Mouse (Mus musculus): ENCODE data around the gene Shc3. TPM values are rescaled to one million over a fixed set of nuclear protein-coding genes. Genes with fewer than 3 reads are reported as not detected.

The Shc3 gene
- polyA plus RNA-seq, 1 experiment from 2014 or later, result 5.0 TPM

DNA sequence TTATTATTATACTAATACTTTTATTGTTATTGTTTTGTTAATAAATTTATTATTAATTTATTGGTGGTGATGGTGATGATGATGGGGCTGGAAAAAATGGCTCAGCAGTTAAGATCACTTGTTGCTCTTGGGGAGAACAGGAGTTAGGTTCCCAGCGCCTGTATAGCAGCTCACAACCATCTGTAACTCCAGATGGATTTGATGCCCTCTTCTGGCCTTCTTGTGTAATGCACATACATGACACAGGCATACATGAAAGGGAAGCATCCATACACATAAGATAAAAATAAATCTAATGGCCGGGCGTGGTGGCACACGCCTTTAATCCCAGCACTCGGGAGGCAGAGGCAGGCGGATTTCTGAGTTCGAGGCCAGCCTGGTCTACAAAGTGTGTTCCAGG, 40.0 kb upstream of the Shc3 start:
- Histone ChIP-seq H3K27ac (replicated peaks; ENCODE audit: low read depth, low read length) (no peak overlapping the region), H3K4me2 (ENCODE audit: low read length) (no peak overlapping the region), H3K9me3 (ENCODE audit: control insufficient read depth, low read length) (no peaks in the 10 kb centered on the region), H3K36me3 (ENCODE audit: control insufficient read depth, insufficient read depth, low read length) (no peaks in the 10 kb centered on the region), H3K9ac (replicated peaks; ENCODE audit: low read length) (no peak overlapping the region), H3K27me3 (ENCODE audit: control insufficient read depth, insufficient read depth, low read length) (no peaks in the 10 kb centered on the region), H3K4me3 (replicated peaks; ENCODE audit: low read depth, low read length) (no peak overlapping the region), H3K4me1 (ENCODE audit: control insufficient read depth, insufficient read depth, low read length) (peaks cover 7% of the 10 kb centered on the region; the same call in 1 of the 2 replicates)
- DNase-seq (no peak), ATAC-seq (ENCODE audit: low FRiP score, low TSS enrichment) (no peak)
- 98% methylated on average over 7 of the region's 7 CpGs for WGBS

DNA sequence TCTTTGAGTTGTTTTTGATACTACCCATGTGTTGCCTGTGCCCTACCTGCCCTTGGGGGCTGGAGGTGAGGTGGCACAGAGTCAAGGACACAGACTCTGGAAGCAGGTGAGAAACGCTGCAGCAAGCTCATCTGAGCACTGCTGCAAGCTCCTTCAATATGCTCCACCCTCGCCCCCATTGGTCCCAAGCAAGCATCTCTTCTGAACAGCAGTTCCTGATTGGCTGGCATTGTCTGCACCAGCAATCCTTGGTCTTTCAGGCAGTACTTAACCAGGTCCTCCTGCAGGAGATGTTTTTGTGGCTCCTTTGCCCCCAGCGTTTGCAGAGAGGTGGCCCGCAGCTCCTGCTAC, 34.6 kb upstream of the Shc3 start:
- Histone ChIP-seq H3K9ac (replicated peaks; ENCODE audit: low read length) (no peak overlapping the region), H3K4me2 (ENCODE audit: low read length) (peak overlapping the region; percentile 55), H3K36me3 (ENCODE audit: control insufficient read depth, insufficient read depth, low read length) (no peaks in the 10 kb centered on the region), H3K27me3 (ENCODE audit: control insufficient read depth, insufficient read depth, low read length) (no peaks in the 10 kb centered on the region), H3K4me3 (replicated peaks; ENCODE audit: low read depth, low read length) (peak overlapping the region; percentile 13; the same call in 1 of the 2 replicates), H3K4me1 (ENCODE audit: control insufficient read depth, insufficient read depth, low read length) (peaks cover 13% of the 10 kb centered on the region; the same call in 1 of the 2 replicates), H3K27ac (replicated peaks; ENCODE audit: low read depth, low read length) (peak overlapping the region; percentile 46; the same call in 1 of the 2 replicates), H3K9me3 (ENCODE audit: control insufficient read depth, low read length) (no peaks in the 10 kb centered on the region)
- ATAC-seq (ENCODE audit: low FRiP score, low TSS enrichment) (peak; percentile 66), DNase-seq (peak; percentile 49)
- WGBS, result 40% methylated on average over 4 of the region's 4 CpGs

DNA sequence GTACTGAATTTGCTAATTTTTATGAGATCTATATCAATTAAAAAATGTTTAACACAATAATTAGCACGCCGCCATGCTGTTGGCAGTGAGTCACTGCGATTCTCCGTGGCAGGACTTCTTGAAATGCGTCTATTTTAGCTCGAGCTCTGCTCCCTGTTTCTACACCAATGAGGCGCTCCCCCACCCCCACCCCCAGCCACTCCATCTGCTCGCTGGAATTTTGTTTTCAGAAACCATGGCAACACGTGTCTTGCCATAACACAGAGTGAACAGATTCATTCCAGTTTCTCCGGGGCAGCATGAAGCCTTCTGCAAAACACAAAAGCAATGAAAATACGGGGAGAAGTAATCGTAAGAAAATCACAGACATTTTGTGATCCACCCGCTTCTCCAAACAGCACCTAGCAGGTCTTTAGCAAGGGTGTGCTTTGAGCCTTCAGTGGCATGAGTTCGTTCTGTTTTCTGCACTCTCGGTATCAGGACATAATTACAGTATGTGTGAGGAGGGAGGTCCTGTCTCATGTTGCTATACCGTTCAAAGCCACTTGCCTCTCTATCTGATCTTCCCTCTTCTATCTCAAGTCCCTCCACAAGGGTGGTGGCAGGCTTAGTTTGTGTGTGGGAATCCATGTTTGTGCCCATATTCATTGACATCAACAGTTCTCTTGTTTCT, 34.1 kb upstream of the Shc3 start:
- H3K27me3 ChIP-seq (ENCODE audit: control insufficient read depth, insufficient read depth, low read length), result no peaks in the 10 kb centered on the region
- H3K4me3 ChIP-seq (replicated peaks; ENCODE audit: low read depth, low read length), result peak overlapping the region; percentile 13; the same call in 1 of the 2 replicates
- 14% methylated on average over 16 of the region's 16 CpGs for WGBS
- H3K4me2 ChIP-seq (ENCODE audit: low read length), result peak overlapping the region; percentile 55
- peak overlapping the region; percentile 23; the same call in 1 of the 2 replicates for H3K9ac ChIP-seq (replicated peaks; ENCODE audit: low read length)
- H3K36me3 ChIP-seq (ENCODE audit: control insufficient read depth, insufficient read depth, low read length), result no peaks in the 10 kb centered on the region
- peak overlapping the region; percentile 46 for H3K27ac ChIP-seq (replicated peaks; ENCODE audit: low read depth, low read length)
- H3K9me3 ChIP-seq (ENCODE audit: control insufficient read depth, low read length), result no peaks in the 10 kb centered on the region
- DNase-seq, result peak; percentile 84
- H3K4me1 ChIP-seq (ENCODE audit: control insufficient read depth, insufficient read depth, low read length), result peaks cover 13% of the 10 kb centered on the region; the same call in 1 of the 2 replicates
- ATAC-seq (ENCODE audit: low FRiP score, low TSS enrichment), result peak; percentile 85

DNA sequence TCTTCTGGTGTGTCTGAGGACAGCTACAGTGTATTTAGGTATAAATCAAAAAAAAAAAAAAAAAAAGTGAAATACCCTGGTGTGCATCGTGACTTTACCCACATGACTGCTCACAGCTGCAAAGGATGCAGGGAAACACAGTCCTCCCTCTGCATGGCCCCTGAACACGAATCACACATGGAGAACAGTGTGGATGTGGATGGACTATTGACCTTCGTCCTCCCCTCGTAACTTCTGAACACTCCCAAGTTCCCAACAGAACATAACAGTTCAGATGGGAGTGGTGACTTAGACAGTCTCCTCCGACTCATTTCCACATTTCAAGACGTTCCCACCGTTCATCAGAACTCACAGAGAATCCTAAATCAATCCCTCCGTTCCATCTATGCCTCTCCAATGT, 33.5 kb upstream of the Shc3 start:
- Histone ChIP-seq H3K27me3 (ENCODE audit: control insufficient read depth, insufficient read depth, low read length) (no peaks in the 10 kb centered on the region), H3K27ac (replicated peaks; ENCODE audit: low read depth, low read length) (no peak overlapping the region), H3K4me2 (ENCODE audit: low read length) (peak overlapping the region; percentile 55), H3K9ac (replicated peaks; ENCODE audit: low read length) (no peak overlapping the region), H3K4me3 (replicated peaks; ENCODE audit: low read depth, low read length) (no peak overlapping the region), H3K4me1 (ENCODE audit: control insufficient read depth, insufficient read depth, low read length) (peaks cover 13% of the 10 kb centered on the region; the same call in 1 of the 2 replicates), H3K9me3 (ENCODE audit: control insufficient read depth, low read length) (no peaks in the 10 kb centered on the region), H3K36me3 (ENCODE audit: control insufficient read depth, insufficient read depth, low read length) (no peaks in the 10 kb centered on the region)
- WGBS, result 62% methylated on average over 8 of the region's 8 CpGs
- ATAC-seq (ENCODE audit: low FRiP score, low TSS enrichment), result peak; percentile 28; the same call in 1 of the 2 replicates
- no peak for DNase-seq

DNA sequence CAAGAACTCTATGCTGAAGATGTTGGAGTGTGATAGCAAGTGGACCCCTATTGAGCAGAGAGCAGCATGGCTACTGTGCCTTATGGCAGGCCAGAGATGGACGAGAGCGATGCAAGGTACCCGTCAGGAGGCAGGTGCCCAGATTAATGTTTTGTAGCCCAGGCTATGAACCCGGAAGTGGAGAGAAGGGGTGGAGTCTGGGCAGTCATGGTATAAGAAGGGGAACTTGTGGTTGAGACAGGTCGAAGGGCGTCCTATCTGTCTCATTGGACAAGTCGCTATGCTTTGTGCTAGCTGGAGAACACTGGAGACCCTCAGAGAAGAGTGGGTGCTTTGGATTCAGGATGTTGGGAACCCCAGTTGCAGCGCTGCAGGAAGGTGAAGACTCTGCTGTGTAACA, 30.9 kb upstream of the Shc3 start:
- Histone ChIP-seq H3K9ac (replicated peaks; ENCODE audit: low read length) (no peak overlapping the region), H3K27me3 (ENCODE audit: control insufficient read depth, insufficient read depth, low read length) (no peaks in the 10 kb centered on the region), H3K4me3 (replicated peaks; ENCODE audit: low read depth, low read length) (no peak overlapping the region), H3K27ac (replicated peaks; ENCODE audit: low read depth, low read length) (no peak overlapping the region), H3K36me3 (ENCODE audit: control insufficient read depth, insufficient read depth, low read length) (no peaks in the 10 kb centered on the region), H3K9me3 (ENCODE audit: control insufficient read depth, low read length) (no peaks in the 10 kb centered on the region), H3K4me2 (ENCODE audit: low read length) (no peak overlapping the region), H3K4me1 (ENCODE audit: control insufficient read depth, insufficient read depth, low read length) (peaks cover 13% of the 10 kb centered on the region; the same call in 1 of the 2 replicates)
- ATAC-seq (ENCODE audit: low FRiP score, low TSS enrichment) (no peak), DNase-seq (no peak)
- 91% methylated on average over 8 of the region's 8 CpGs for WGBS

DNA sequence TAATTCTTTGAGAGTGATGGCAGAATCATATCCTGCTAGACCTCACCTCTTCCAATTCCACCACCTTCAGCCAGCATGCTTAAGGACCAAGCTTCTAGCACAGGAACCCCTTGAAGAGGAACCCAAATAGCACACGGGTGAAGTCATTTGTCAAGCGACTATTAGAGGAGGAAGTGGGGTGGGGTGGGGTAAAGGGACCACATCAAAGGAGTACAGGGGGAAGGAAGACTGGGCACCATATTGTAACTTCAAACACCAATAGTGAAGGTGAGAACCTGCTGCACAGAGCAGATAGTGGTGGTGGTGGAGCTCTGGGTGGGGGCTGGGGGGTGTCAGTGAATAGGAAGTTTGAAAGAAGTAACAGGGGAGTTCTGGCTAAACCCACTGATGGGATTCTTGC, 28.8 kb upstream of the Shc3 start:
- Histone ChIP-seq H3K9ac (replicated peaks; ENCODE audit: low read length) (no peak overlapping the region), H3K4me2 (ENCODE audit: low read length) (no peak overlapping the region), H3K4me3 (replicated peaks; ENCODE audit: low read depth, low read length) (no peak overlapping the region), H3K36me3 (ENCODE audit: control insufficient read depth, insufficient read depth, low read length) (no peaks in the 10 kb centered on the region), H3K9me3 (ENCODE audit: control insufficient read depth, low read length) (no peaks in the 10 kb centered on the region), H3K27me3 (ENCODE audit: control insufficient read depth, insufficient read depth, low read length) (no peaks in the 10 kb centered on the region), H3K4me1 (ENCODE audit: control insufficient read depth, insufficient read depth, low read length) (0 out of 2 replicates have a peak, but pooled peaks cover 11% of the 10 kb centered on the region), H3K27ac (replicated peaks; ENCODE audit: low read depth, low read length) (no peak overlapping the region)
- ATAC-seq (ENCODE audit: low FRiP score, low TSS enrichment), result no peak
- no peak for DNase-seq
- WGBS, result 76% methylated on average over 2 of the region's 2 CpGs

DNA sequence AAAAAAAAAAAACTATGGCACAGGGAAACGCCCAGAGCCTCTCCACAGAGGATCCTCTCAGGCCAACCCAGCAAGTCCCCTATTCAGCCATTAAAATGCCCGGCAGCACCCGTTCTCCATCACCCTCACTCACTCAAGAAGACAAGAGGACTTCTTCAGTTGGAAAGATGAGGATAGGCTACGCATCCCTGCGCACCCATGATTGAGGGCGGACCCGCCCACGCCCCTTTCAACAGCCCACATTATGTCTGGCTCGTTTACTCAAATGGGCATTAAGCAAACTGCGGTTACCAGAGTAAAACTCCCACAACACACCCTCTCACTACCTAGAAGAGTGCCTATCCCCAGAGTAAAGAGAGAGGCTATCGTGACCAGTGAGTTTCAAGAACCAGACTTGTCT, 26.2 kb upstream of the Shc3 start:
- Histone ChIP-seq H3K4me1 (ENCODE audit: control insufficient read depth, insufficient read depth, low read length) (0 out of 2 replicates have a peak, but pooled peaks cover 8% of the 10 kb centered on the region), H3K9ac (replicated peaks; ENCODE audit: low read length) (peak overlapping the region; percentile 44; the same call in 1 of the 2 replicates), H3K27me3 (ENCODE audit: control insufficient read depth, insufficient read depth, low read length) (no peaks in the 10 kb centered on the region), H3K27ac (replicated peaks; ENCODE audit: low read depth, low read length) (no peak overlapping the region), H3K36me3 (ENCODE audit: control insufficient read depth, insufficient read depth, low read length) (no peaks in the 10 kb centered on the region), H3K4me3 (replicated peaks; ENCODE audit: low read depth, low read length) (peak overlapping the region; percentile 45), H3K9me3 (ENCODE audit: control insufficient read depth, low read length) (no peaks in the 10 kb centered on the region; the same call in 1 of the 2 replicates), H3K4me2 (ENCODE audit: low read length) (peak overlapping the region; percentile 93)
- 36% methylated on average over 11 of the region's 11 CpGs for WGBS
- DNase-seq, result no peak
- ATAC-seq (ENCODE audit: low FRiP score, low TSS enrichment), result no peak

- Histone ChIP-seq H3K4me2 (ENCODE audit: low read length) (peak overlapping the region; percentile 93), H3K9ac (replicated peaks; ENCODE audit: low read length) (peak overlapping the region; percentile 44; the same call in 1 of the 2 replicates), H3K27ac (replicated peaks; ENCODE audit: low read depth, low read length) (no peak overlapping the region), H3K9me3 (ENCODE audit: control insufficient read depth, low read length) (no peaks in the 10 kb centered on the region; the same call in 1 of the 2 replicates), H3K36me3 (ENCODE audit: control insufficient read depth, insufficient read depth, low read length) (no peaks in the 10 kb centered on the region), H3K4me3 (replicated peaks; ENCODE audit: low read depth, low read length) (peak overlapping the region; percentile 45), H3K4me1 (ENCODE audit: control insufficient read depth, insufficient read depth, low read length) (0 out of 2 replicates have a peak, but pooled peaks cover 8% of the 10 kb centered on the region), H3K27me3 (ENCODE audit: control insufficient read depth, insufficient read depth, low read length) (no peaks in the 10 kb centered on the region)
- peak; percentile 55; the same call in 1 of the 2 replicates for ATAC-seq (ENCODE audit: low FRiP score, low TSS enrichment)
- under 1% methylated on average over 36 of the region's 36 CpGs for WGBS
- peak; percentile 58 for DNase-seq
Observed at GRCm38 (mm10) chr13:51594656-51595311, 25.6 kb upstream of the Shc3 start.

Data from midbrain, embryonic 14.5 days (tissue).